Mouse (Mus musculus): ENCODE results near the gene H2-M10.6.

GRCm38 (mm10) chr17:36839001-36839400 is 27.0 kb downstream of the H2-M10.6 start:
- no peak for TF ChIP-seq CTCF (IDR thresholded peaks at IDR 0.05; ENCODE audit: low read depth, low read length)
- no peak for TF ChIP-seq EP300 (IDR thresholded peaks at IDR 0.05; ENCODE audit: insufficient read depth, low read depth, low read length)

All from ES-Bruce4 (cell line).